Mouse (Mus musculus) hindbrain, embryonic 11.5 days (tissue): ENCODE data around the gene Fam161a. TPM values are rescaled to one million over a fixed set of nuclear protein-coding genes. Genes with fewer than 3 reads are reported as not detected.

Source experiments
- ATAC-seq: fragments of 200-750 bp; cut with Nextera tagmentation; 2 replicates; pipeline ENCODE4 v1.8.0; 2017; ENCODE audit warnings: mild to moderate bottlenecking, moderate TSS enrichment, moderate library complexity; ENCODE audit not compliant: low FRiP score
- DNase-seq: peaks from one replicate; pipeline ENCODE4 v3.0.0-alpha.2; 2015; ENCODE audit warnings: low spot score
- H3K27ac ChIP-seq: fragments of 300-500 bp; sonication (generic); 2 replicates; pipeline ENCODE4 v1.5.1; 2014; ENCODE audit warnings: mild to moderate bottlenecking, low read depth, low read length
- H3K27me3 ChIP-seq: fragments of 300-500 bp; sonication (generic); 2 replicates; pipeline ENCODE4 v1.6.1; 2014; ENCODE audit warnings: mild to moderate bottlenecking, low read length, moderate library complexity, mixed read lengths; ENCODE audit not compliant: control insufficient read depth, insufficient read depth
- H3K36me3 ChIP-seq: fragments of 300-500 bp; sonication (generic); 2 replicates; pipeline ENCODE4 v1.6.1; 2014; ENCODE audit warnings: mild to moderate bottlenecking, low read length, moderate library complexity, mixed read lengths; ENCODE audit not compliant: control insufficient read depth, insufficient read depth
- H3K4me1 ChIP-seq: fragments of 300-500 bp; sonication (generic); replicated peaks from 2 replicates; pipeline ENCODE4 v1.6.1; 2014; ENCODE audit warnings: low read length, mixed read lengths; ENCODE audit not compliant: control insufficient read depth, insufficient read depth
- H3K4me2 ChIP-seq: fragments of 300-500 bp; sonication (generic); replicated peaks from 2 replicates; pipeline ENCODE4 v1.6.1; 2014; ENCODE audit warnings: mild to moderate bottlenecking, low read depth, low read length
- H3K4me3 ChIP-seq: fragments of 300-500 bp; sonication (generic); 2 replicates; pipeline ENCODE4 v1.5.1; 2014; ENCODE audit warnings: low read depth, low read length
- H3K9ac ChIP-seq: fragments of 300-500 bp; sonication (generic); 2 replicates; pipeline ENCODE4 v1.6.1; 2014; ENCODE audit warnings: low read depth, low read length
- H3K9me3 ChIP-seq: fragments of 300-500 bp; sonication (generic); 2 replicates; pipeline ENCODE4 v1.6.1; 2016; ENCODE audit warnings: low read length; ENCODE audit not compliant: control insufficient read depth
- WGBS: fragments of 180-500 bp; shearing (Covaris S2); extraction: QIAGEN DNeasy Blood & Tissue Kit; methylation state at CpG from one replicate; pipeline ENCODE4 v1.1.7; 2014; 5-methylcytosine and 5-hydroxymethylcytosine counted together
- polyA plus RNA-seq: library from polyadenylated mRNA; unstranded; fragments of >200 nt; fragmentation: Nextera tagmentation; extraction: Ambion mirVana; gene quantifications from 2 replicates; pipeline ENCODE4 v1.2.1, GENCODE M21; 2014

The Fam161a gene
- polyA plus RNA-seq, 1 experiment from 2014 or later: 6.9 TPM

GRCm38 (mm10) chr11:22982846-22983245 lies 24.5 kb upstream of the Fam161a start:
- Histone ChIP-seq H3K4me1 (peaks cover 5% of the 10 kb centered on the region; the same call in 1 of the 2 replicates), H3K27ac (no peak overlapping the region), H3K9ac (no peak overlapping the region), H3K9me3 (no peaks in the 10 kb centered on the region), H3K36me3 (no peaks in the 10 kb centered on the region), H3K4me2 (no peak overlapping the region), H3K4me3 (no peak overlapping the region), H3K27me3 (no peaks in the 10 kb centered on the region)
- DNase-seq (no peak), ATAC-seq (no peak)
- WGBS: 74% methylated on average over 6 of the region's 6 CpGs

DNA sequence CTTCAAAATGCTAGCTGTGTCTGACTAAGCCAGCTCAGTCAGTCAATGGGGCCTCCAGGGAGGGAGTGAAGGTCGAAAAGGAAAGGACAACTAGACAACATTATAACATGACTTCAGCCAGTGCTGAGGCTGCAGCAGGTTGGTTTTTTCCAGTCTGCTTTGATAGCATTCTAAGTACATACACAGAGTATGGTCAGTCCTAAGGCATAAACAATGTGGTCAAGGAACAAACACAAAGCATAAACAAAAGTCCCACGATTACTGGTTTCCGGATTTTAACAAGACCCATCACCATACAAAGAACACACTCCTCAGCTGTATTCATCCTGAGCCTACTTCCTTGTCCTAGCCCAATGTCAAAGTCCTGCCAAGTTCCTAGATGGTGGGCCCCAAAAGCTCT lies 21.8 kb upstream of the Fam161a start:
- Histone ChIP-seq H3K4me1 (peaks cover 5% of the 10 kb centered on the region; the same call in 1 of the 2 replicates), H3K4me2 (no peak overlapping the region), H3K9ac (no peak overlapping the region), H3K9me3 (no peaks in the 10 kb centered on the region), H3K4me3 (no peak overlapping the region), H3K36me3 (no peaks in the 10 kb centered on the region), H3K27ac (no peak overlapping the region), H3K27me3 (no peaks in the 10 kb centered on the region)
- no peak for ATAC-seq
- 81% methylated on average over 3 of the region's 3 CpGs for WGBS
- no peak for DNase-seq

DNA sequence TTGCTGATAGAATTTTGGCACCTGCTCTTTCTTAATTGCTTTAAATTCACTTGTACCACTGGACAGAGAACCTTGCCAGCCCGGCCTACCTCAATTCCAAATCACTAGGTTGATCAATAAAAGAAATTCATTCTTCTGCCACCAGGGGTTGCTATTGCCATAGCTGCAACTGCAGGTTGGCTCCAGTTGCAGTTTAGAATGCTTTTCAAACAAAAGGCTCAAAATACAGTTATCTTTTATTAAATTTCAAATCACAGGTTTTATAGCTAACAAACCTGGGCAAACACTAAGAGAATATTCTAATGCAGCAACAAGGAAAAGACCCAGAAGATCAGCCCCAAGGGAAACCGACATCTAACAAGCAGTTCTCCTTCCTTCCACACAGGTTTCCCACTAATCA lies 20.0 kb upstream of the Fam161a start:
- 58% methylated on average over 2 of the region's 2 CpGs for WGBS

DNA sequence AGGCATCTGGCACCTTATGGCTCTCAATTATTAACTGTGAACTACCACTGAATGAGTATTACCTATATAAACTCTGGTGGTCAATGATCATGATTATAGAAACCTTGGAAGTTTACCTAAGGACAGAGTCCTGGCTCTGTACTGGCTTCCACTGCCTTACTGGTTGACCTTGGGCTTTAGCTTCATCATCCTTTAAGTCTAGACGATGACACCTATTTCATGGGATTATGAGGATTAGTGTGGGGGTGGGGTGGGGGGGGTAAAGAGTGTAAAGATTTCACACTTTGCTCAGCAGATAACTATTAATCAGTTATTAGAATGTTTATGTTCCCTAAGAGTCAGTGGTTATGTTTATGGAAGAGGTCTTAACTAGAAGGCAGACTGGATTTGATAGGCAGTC lies 17.5 kb upstream of the Fam161a start:
- Histone ChIP-seq H3K9me3 (no peaks in the 10 kb centered on the region), H3K36me3 (peaks cover 2% of the 10 kb centered on the region; the same call in 1 of the 2 replicates), H3K27me3 (no peaks in the 10 kb centered on the region), H3K4me1 (peaks cover 3% of the 10 kb centered on the region; the same call in 1 of the 2 replicates), H3K4me2 (peak overlapping the region; percentile 76), H3K4me3 (peak overlapping the region; percentile 96), H3K9ac (peak overlapping the region; percentile 93), H3K27ac (peak overlapping the region; percentile 90; the same call in 1 of the 2 replicates)
- ATAC-seq (peak; percentile 10), DNase-seq (no peak)
- 63% methylated on average over 1 of the region's 1 CpGs for WGBS

More for the DNA sequence above, 20.0 kb upstream of the Fam161a start:
- H3K36me3 ChIP-seq: no peaks in the 10 kb centered on the region
- ATAC-seq (no peak), DNase-seq (peak; percentile 76)
- H3K27me3 ChIP-seq: no peaks in the 10 kb centered on the region
- peaks cover 3% of the 10 kb centered on the region; the same call in 1 of the 2 replicates for H3K4me1 ChIP-seq
- H3K9me3 ChIP-seq: no peaks in the 10 kb centered on the region
- no peak overlapping the region for H3K4me2 ChIP-seq
- H3K9ac ChIP-seq: no peak overlapping the region
- no peak overlapping the region for H3K4me3 ChIP-seq
- H3K27ac ChIP-seq: no peak overlapping the region

DNA sequence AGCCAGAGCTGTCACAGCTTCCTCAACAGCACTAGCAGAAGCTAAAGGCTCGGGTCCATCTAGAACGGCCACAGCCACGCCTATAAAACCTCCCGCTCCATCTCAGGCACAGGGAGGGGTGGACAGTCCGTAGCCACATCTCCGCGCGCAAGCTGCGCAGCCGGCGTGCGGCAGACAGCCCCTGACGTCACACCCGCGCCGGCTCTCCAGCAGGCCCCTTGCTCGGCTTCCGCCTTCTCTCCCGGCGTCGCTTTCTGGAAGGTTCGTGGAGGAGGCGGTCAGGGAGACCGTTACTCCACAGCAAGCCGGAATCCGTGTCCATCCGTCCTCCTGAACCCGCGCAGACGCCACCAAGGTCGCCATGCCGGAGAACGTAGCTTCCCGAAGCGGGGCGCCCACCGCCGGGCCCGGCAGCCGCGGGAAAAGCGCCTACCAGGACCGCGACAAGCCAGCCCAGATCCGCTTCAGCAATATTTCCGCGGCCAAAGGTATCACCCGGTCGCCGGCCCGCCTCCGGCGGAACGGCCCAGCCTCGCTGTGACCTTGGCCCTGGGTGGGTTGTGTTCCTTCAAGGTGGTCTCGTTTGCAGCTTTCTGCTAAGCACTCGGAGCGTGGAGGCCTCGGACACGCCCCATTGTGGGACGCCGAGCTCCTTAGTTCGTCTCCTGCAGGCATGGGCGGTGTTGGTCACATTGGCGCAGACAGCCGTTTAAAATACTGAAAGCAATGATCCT lies 16.8 kb upstream of the Fam161a start, which contains the start of gene Cct4:
Gene Cct4 (plus strand): TSS at position 127 of the 734 bp plus-strand sequence.
- H3K9ac ChIP-seq: peak within 1 kb of the TSS; percentile 93
- peak within 1 kb of the TSS; percentile 76 for H3K4me2 ChIP-seq
- H3K4me1 ChIP-seq: peaks cover 3% of the 10 kb centered on the region; the same call in 1 of the 2 replicates
- H3K4me3 ChIP-seq: peak within 1 kb of the TSS; percentile 96
- peak within 1 kb of the TSS; percentile 90 for H3K27ac ChIP-seq
- peak; percentile 94 for DNase-seq
- WGBS: 0% methylated on average over 66 of the region's 66 CpGs
- no peaks in the 10 kb centered on the region for H3K9me3 ChIP-seq
- H3K36me3 ChIP-seq: peaks cover 2% of the 10 kb centered on the region; the same call in 1 of the 2 replicates
- ATAC-seq: peak; percentile 100
- H3K27me3 ChIP-seq: no peaks in the 10 kb centered on the region

DNA sequence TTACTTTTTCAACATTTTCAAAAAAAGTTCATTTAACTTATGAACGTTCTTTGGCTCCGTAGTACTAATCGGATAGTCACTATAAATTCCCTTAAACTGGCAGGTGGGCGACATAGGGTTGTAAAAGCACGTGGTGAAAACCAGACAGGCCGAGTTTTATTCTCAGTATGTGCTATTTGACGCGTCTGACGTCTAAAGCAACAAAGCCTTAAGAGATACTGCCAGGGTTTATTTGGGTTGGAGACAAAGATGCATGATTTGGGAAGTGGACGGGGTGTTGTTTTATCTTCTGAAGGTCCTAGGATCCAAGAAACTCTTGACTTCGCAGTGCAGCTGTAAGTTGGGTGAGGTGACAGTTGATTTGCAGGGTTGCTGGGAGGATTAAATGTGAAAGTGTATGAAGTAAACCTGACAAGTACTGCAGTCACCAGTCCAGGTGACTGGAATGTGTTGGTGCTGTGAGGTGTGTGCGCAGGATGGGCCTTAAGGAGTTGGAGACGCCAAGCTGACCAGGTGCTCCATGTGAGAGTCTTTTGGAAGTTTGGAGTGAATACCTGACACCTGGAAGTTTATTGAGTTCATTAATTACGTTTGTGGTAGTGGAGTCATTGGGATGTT lies 16.0 kb upstream of the Fam161a start:
- DNase-seq: no peak
- no peaks in the 10 kb centered on the region for H3K9me3 ChIP-seq
- peak overlapping the region; percentile 93 for H3K9ac ChIP-seq
- peaks cover 2% of the 10 kb centered on the region; the same call in 1 of the 2 replicates for H3K36me3 ChIP-seq
- peak overlapping the region; percentile 76 for H3K4me2 ChIP-seq
- no peak for ATAC-seq
- H3K27ac ChIP-seq: no peak overlapping the region
- peak overlapping the region; percentile 96 for H3K4me3 ChIP-seq
- WGBS: 13% methylated on average over 14 of the region's 14 CpGs
- no peaks in the 10 kb centered on the region for H3K27me3 ChIP-seq
- H3K4me1 ChIP-seq: peaks cover 3% of the 10 kb centered on the region; the same call in 1 of the 2 replicates

- Histone ChIP-seq H3K9ac (no peak overlapping the region), H3K4me2 (no peak overlapping the region), H3K36me3 (peaks cover 5% of the 10 kb centered on the region), H3K4me3 (no peak overlapping the region), H3K9me3 (no peaks in the 10 kb centered on the region), H3K4me1 (peaks cover 3% of the 10 kb centered on the region; the same call in 1 of the 2 replicates), H3K27ac (no peak overlapping the region), H3K27me3 (no peaks in the 10 kb centered on the region)
- WGBS: 96% methylated on average over 2 of the region's 2 CpGs
- no peak for ATAC-seq
- no peak for DNase-seq
These were observed 13.1 kb upstream of the Fam161a start for GRCm38 (mm10) chr11:22994271-22994670.

DNA sequence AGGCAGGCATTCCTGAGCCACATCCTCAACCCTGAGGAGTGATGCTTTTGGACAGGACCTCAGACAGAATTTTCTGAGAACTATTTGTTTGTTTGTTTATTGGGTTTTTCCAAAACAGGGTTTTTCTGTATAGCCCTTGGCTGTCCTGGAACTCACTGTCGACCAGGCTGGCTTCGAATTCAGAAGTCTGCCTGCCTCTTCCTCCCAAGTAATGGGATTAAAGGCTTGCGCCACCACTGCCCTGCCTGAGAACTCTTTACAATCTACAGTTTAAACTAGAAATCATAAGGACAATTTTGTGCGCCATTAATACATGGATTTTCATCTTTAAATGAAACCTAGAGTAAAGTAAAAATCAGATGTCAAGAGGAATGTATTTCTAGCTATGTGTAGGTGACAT lies 11.9 kb upstream of the Fam161a start:
- peaks cover 12% of the 10 kb centered on the region for H3K36me3 ChIP-seq
- no peaks in the 10 kb centered on the region for H3K27me3 ChIP-seq
- H3K9me3 ChIP-seq: no peaks in the 10 kb centered on the region
- no peak overlapping the region for H3K9ac ChIP-seq
- peaks cover 3% of the 10 kb centered on the region; the same call in 1 of the 2 replicates for H3K4me1 ChIP-seq
- no peak for ATAC-seq
- 93% methylated on average over 4 of the region's 4 CpGs for WGBS
- no peak for DNase-seq
- H3K4me3 ChIP-seq: no peak overlapping the region
- H3K4me2 ChIP-seq: no peak overlapping the region
- H3K27ac ChIP-seq: no peak overlapping the region
